Mouse (Mus musculus) hematopoietic stem cell, adult 5-6 weeks (primary cell): Measurements from ENCODE around the gene Psmb4. TPM values are rescaled to one million over a fixed set of nuclear protein-coding genes. Genes with fewer than 3 reads are reported as not detected.

Source experiments
- ATAC-seq, 2 experiments: fragments of 125-278 bp in 1 of 2; replicated peaks in 1 of 2; 2 replicates each; pipeline ENCODE4 v1.8.0; 2016 to 2017; ENCODE audit warnings: inconsistent platforms in 2 of 2, mild to moderate bottlenecking in 2 of 2, moderate number of reproducible peaks in 2 of 2, low read depth in 1 of 2, moderate TSS enrichment in 1 of 2; ENCODE audit not compliant: low FRiP score in 2 of 2, poor library complexity in 2 of 2, severe bottlenecking in 2 of 2, insufficient read depth in 1 of 2, low TSS enrichment in 1 of 2
- total RNA-seq: library from RNA; stranded (forward); fragments of 172-1452, 232-1000 nt; gene quantifications from 2 replicates; pipeline ENCODE4 v1.2.3, GENCODE M21; 2017

Psmb4 gene
- total RNA-seq, 1 experiment from 2014 or later = 170 TPM

- ATAC-seq = no peak
Measured at GRCm38 (mm10) chr3:94838631-94839030, 48.1 kb downstream of the Psmb4 start.

GRCm38 (mm10) chr3:94837959-94838496 lies 48.7 kb downstream of the Psmb4 start:
- ATAC-seq = peak; percentile 44 to 73; a peak in 3 of 4 replicates

- ATAC-seq = peak; percentile 93 to 95
Measured at GRCm38 (mm10) chr3:94837183-94837890, 49.4 kb downstream of the Psmb4 start, which contains the start of gene Pogz. Pogz (plus strand) TSS chr3:94837567.

GRCm38 (mm10) chr3:94835396-94835795 lies 51.4 kb downstream of the Psmb4 start:
- ATAC-seq = no peak

Other genes with a start within 250 kb of the Psmb4 start
- not detected in 2 replicates for gene Gm10972, start 243.8 kb downstream of the Psmb4 start, total RNA-seq
- 4.6 and 17.6 TPM in 2 replicates for gene Tuft1, start 228.1 kb downstream of the Psmb4 start, total RNA-seq
- 0.19 TPM in 1 of 2 replicates, not detected in the other for gene Selenbp2, start 193.4 kb downstream of the Psmb4 start, total RNA-seq
- not detected in 2 replicates for gene Cgn, start 100.5 kb downstream of the Psmb4 start, total RNA-seq
- 25.1 and 26.9 TPM in 2 replicates for gene Pogz, start 49.4 kb downstream of the Psmb4 start, total RNA-seq
- 40.0 and 49.6 TPM in 2 replicates for gene Selenbp1, start 46.1 kb upstream of the Psmb4 start, total RNA-seq
- 28.1 and 39.0 TPM in 2 replicates for gene Rfx5, start 67.1 kb upstream of the Psmb4 start, total RNA-seq
- gene Pi4kb, start 87.8 kb upstream of the Psmb4 start, total RNA-seq = 28.3 and 34.2 TPM in 2 replicates
- 26.6 and 29.0 TPM in 2 replicates for gene Zfp687, start 128.5 kb upstream of the Psmb4 start, total RNA-seq
- gene Psmd4, start 155.7 kb upstream of the Psmb4 start, total RNA-seq = 164 and 233 TPM in 2 replicates
- 20.9 and 23.1 TPM in 2 replicates for gene Pip5k1a, start 220.0 kb upstream of the Psmb4 start, total RNA-seq
- gene Vps72, start 224.1 kb upstream of the Psmb4 start, total RNA-seq = 63.2 and 229 TPM in 2 replicates
- 0.63 TPM in 1 of 2 replicates, not detected in the other for gene Tmod4, start 237.5 kb upstream of the Psmb4 start, total RNA-seq
- 96.4 and 116 TPM in 2 replicates for gene Scnm1, start 247.1 kb upstream of the Psmb4 start, total RNA-seq
- 8.6 and 10.4 TPM in 2 replicates for gene Lysmd1, start 247.1 kb upstream of the Psmb4 start, total RNA-seq